Mouse (Mus musculus) lung, postnatal 0 days (tissue): ENCODE results near the gene Wnt2. TPM values are rescaled to one million over a fixed set of nuclear protein-coding genes. Genes with fewer than 3 reads are reported as not detected.

Source experiments
- ATAC-seq: fragments of 200-750 bp; cut with Nextera tagmentation; 2 replicates; pipeline ENCODE4 v1.8.0; 2017; ENCODE audit warnings: moderate library complexity
- DNase-seq: peaks from one replicate; pipeline ENCODE4 v3.0.0-alpha.2; 2016; ENCODE audit warnings: low spot score
- H3K27ac ChIP-seq: fragments of 300-500 bp; sonication (generic); 2 replicates; pipeline ENCODE4 v1.5.1; 2014; ENCODE audit warnings: antibody characterized with exemption, mild to moderate bottlenecking, low read length, mixed read lengths
- H3K27me3 ChIP-seq: fragments of 300-500 bp; sonication (generic); replicated peaks from 2 replicates; pipeline ENCODE4 v1.6.1; 2014; ENCODE audit warnings: low read length, mixed read lengths; ENCODE audit not compliant: insufficient read depth
- H3K36me3 ChIP-seq: fragments of 300-500 bp; sonication (generic); 2 replicates; pipeline ENCODE4 v1.6.1; 2014; ENCODE audit warnings: low read length, mixed read lengths; ENCODE audit not compliant: insufficient read depth
- H3K4me1 ChIP-seq: fragments of 300-500 bp; sonication (generic); 2 replicates; pipeline ENCODE4 v1.6.1; 2014; ENCODE audit warnings: antibody characterized with exemption, low read depth, low read length, mixed read lengths; ENCODE audit not compliant: insufficient read depth
- H3K4me2 ChIP-seq: fragments of 300-500 bp; sonication (generic); replicated peaks from 2 replicates; pipeline ENCODE4 v1.6.1; 2014; ENCODE audit warnings: low read depth, mild to moderate bottlenecking, low read length, moderate library complexity, mixed read lengths
- H3K4me3 ChIP-seq: fragments of 300-500 bp; sonication (generic); 2 replicates; pipeline ENCODE4 v1.5.1; 2014; ENCODE audit warnings: low read depth, low read length
- H3K9ac ChIP-seq: fragments of 300-500 bp; sonication (generic); replicated peaks from 2 replicates; pipeline ENCODE4 v1.6.1; 2014; ENCODE audit warnings: low read depth, mild to moderate bottlenecking
- H3K9me3 ChIP-seq: fragments of 300-500 bp; sonication (generic); 2 replicates; pipeline ENCODE4 v1.6.1; 2016; ENCODE audit warnings: low read length, mixed read lengths
- CTCF ChIP-seq: IDR thresholded peaks from 2 replicates; pipeline ENCODE4 v1.5.1; 2016; ENCODE audit warnings: antibody characterized with exemption, mild to moderate bottlenecking
- EP300 ChIP-seq: IDR thresholded peaks from 2 replicates; pipeline ENCODE4 v1.6.1; 2016; ENCODE audit warnings: antibody characterized with exemption, mild to moderate bottlenecking, control low read depth
- WGBS: fragments of 180-500 bp; shearing (Covaris S2); extraction: QIAGEN DNeasy Blood & Tissue Kit; methylation state at CpG from one replicate; pipeline ENCODE4 v1.1.7; 2014; 5-methylcytosine and 5-hydroxymethylcytosine counted together
- polyA plus RNA-seq: library from polyadenylated mRNA; unstranded; fragments of >200 nt; fragmentation: Nextera tagmentation; extraction: Ambion mirVana; gene quantifications from 2 replicates; pipeline ENCODE4 v1.2.1, GENCODE M21; 2015

The Wnt2 gene
- polyA plus RNA-seq, 1 experiment from 2014 or later: 54.6 TPM

DNA sequence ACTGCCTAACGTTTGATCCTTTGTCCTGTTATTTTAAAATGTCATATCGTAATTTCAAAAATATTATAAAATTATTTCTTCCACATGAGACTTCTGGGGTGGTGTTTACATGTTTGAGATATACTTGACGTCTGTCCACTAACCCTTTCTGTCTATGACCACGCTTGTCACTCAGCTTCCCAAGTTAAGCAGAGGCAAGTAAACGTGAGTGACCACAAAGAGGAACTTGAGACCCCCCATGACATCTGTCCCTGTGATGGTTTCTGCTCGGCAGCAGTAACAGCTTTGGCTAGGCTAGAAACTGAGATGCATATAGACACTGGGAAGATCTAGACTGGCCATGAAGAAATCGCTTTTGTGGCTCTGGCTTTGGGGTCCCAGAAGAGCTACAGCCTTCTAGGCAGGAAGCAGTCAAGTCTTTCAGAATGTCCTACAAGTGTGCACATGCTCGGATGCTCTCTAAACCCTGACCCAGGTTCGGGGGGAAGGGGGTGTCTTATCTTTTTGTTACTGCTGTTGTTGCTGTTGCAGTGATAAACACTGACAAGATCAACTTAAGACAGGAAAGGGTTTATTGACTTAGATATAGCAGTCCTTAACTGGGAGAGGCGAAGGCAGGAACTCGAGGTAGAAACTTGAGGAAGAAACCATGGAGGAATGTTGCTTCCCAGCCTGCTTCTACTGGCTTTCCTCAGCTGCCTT, 83.1 kb downstream of the Wnt2 start:
- H3K9me3 ChIP-seq: no peaks in the 10 kb centered on the region
- TF ChIP-seq CTCF (no peak), EP300 (no peak)
- H3K4me2 ChIP-seq: no peak overlapping the region
- DNase-seq (no peak), ATAC-seq (no peak)
- no peak overlapping the region for H3K27ac ChIP-seq
- no peak overlapping the region for H3K9ac ChIP-seq
- H3K4me1 ChIP-seq: 0 out of 2 replicates have a peak, but pooled peaks cover 3% of the 10 kb centered on the region
- H3K27me3 ChIP-seq: 0 out of 2 replicates have a peak, but pooled peaks cover 5% of the 10 kb centered on the region
- no peak overlapping the region for H3K4me3 ChIP-seq
- 44% methylated on average over 11 of the region's 11 CpGs for WGBS
- H3K36me3 ChIP-seq: no peaks in the 10 kb centered on the region

DNA sequence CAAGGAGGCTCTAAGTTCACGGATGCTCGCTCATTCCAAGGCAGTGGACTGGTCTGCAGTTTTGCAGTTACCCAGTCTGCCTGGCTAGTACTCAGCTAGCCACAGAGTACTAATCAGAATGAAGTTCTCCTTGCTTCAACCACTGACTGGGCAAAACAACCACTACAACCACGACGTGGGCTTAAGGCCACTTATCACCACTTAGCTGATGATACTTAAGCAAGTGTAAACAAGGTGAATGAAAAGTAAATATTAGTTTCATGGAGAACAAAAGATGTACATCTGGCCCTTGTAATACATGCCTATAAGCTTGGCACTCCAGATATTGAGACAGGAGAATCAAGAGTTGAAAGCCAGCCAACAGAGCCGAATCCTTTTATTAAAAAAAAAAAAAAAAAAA, 83.9 kb downstream of the Wnt2 start:
- H3K4me1 ChIP-seq: 0 out of 2 replicates have a peak, but pooled peaks cover 3% of the 10 kb centered on the region
- H3K9ac ChIP-seq: no peak overlapping the region
- 30% methylated on average over 5 of the region's 5 CpGs for WGBS
- 0 out of 2 replicates have a peak, but pooled peaks cover 5% of the 10 kb centered on the region for H3K27me3 ChIP-seq
- H3K4me3 ChIP-seq: no peak overlapping the region
- no peaks in the 10 kb centered on the region for H3K36me3 ChIP-seq
- ATAC-seq (peak; percentile 32; the same call in 1 of the 2 replicates), DNase-seq (peak; percentile 59)
- no peak overlapping the region for H3K27ac ChIP-seq
- no peak overlapping the region for H3K4me2 ChIP-seq
- no peaks in the 10 kb centered on the region for H3K9me3 ChIP-seq
- TF ChIP-seq EP300 (peak; percentile 36; the same call in 1 of the 2 replicates), CTCF (no peak)

- H3K36me3 ChIP-seq: no peaks in the 10 kb centered on the region
- TF ChIP-seq EP300 (no peak), CTCF (no peak)
- 26% methylated on average over 9 of the region's 9 CpGs for WGBS
- no peaks in the 10 kb centered on the region for H3K9me3 ChIP-seq
- ATAC-seq: peak; percentile 48
- H3K27ac ChIP-seq: no peak overlapping the region
- 0 out of 2 replicates have a peak, but pooled peaks cover 3% of the 10 kb centered on the region for H3K4me1 ChIP-seq
- H3K4me3 ChIP-seq: no peak overlapping the region
- no peak overlapping the region for H3K9ac ChIP-seq
- DNase-seq: peak; percentile 84
- H3K4me2 ChIP-seq: no peak overlapping the region
- H3K27me3 ChIP-seq: no peaks in the 10 kb centered on the region
Observed at GRCm38 (mm10) chr6:17943877-17944617, 86.3 kb downstream of the Wnt2 start.

- no peak overlapping the region for H3K27ac ChIP-seq
- no peaks in the 10 kb centered on the region for H3K9me3 ChIP-seq
- WGBS: 43% methylated on average over 7 of the region's 7 CpGs
- DNase-seq (peak; percentile 70), ATAC-seq (peak; percentile 56)
- no peak overlapping the region for H3K4me3 ChIP-seq
- H3K9ac ChIP-seq: no peak overlapping the region
- no peaks in the 10 kb centered on the region for H3K36me3 ChIP-seq
- no peaks in the 10 kb centered on the region for H3K27me3 ChIP-seq
- TF ChIP-seq EP300 (peak; percentile 10; the same call in 1 of the 2 replicates), CTCF (no peak)
- no peak overlapping the region for H3K4me2 ChIP-seq
- 0 out of 2 replicates have a peak, but pooled peaks cover 3% of the 10 kb centered on the region for H3K4me1 ChIP-seq
Observed at GRCm38 (mm10) chr6:17942344-17942743, 88.0 kb downstream of the Wnt2 start.

GRCm38 (mm10) chr6:17941916-17942315, 88.5 kb downstream of the Wnt2 start:
- H3K27ac ChIP-seq: peak overlapping the region; percentile 38; the same call in 1 of the 2 replicates
- H3K36me3 ChIP-seq: no peaks in the 10 kb centered on the region

More at GRCm38 (mm10) chr6:17941916-17942315, 88.5 kb downstream of the Wnt2 start:
- DNase-seq: peak; percentile 60
- WGBS: 31% methylated on average over 2 of the region's 2 CpGs
- Histone ChIP-seq H3K4me2 (no peak overlapping the region), H3K27me3 (no peaks in the 10 kb centered on the region), H3K4me3 (no peak overlapping the region), H3K9ac (no peak overlapping the region), H3K4me1 (0 out of 2 replicates have a peak, but pooled peaks cover 3% of the 10 kb centered on the region), H3K9me3 (no peaks in the 10 kb centered on the region)
- ATAC-seq: peak; percentile 59
- peak; percentile 4; the same call in 1 of the 2 replicates for TF ChIP-seq EP300
- no peak for TF ChIP-seq CTCF

Other genes starting within 250 kb of the Wnt2 start
- 5.2 and 6.4 TPM in 2 replicates for gene Asz1, start 78.5 kb upstream of the Wnt2 start, polyA plus RNA-seq
- gene Cftr, start 140.1 kb upstream of the Wnt2 start, polyA plus RNA-seq: 6.3 and 7.5 TPM in 2 replicates